ENCODE assay signal across 9 mouse cellular contexts in the genomic region with DNA sequence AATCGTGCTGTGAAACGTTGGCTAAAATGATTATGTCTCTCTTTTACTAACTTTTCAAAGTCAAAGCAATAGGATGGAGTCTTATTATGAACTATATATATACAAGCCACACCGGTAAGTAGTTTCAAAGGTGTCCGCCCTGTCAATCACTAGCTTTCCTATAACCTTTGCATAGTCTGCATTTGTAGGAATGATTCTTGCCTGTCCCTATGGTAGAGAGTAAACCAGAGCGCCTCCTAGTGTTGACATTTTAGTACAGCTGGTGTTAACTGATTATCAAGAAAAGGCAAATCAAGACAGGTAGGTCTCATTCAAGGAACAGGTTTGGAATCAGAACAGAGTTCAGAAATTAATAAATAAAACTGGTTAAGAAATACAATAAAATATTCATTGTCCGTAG. TPM values are rescaled to one million over a fixed set of nuclear protein-coding genes. Genes with fewer than 3 reads are reported as not detected.
DNase-seq lines count a peak whose midpoint lies in the region; ATAC-seq and TF ChIP-seq lines count a peak whose summit lies in the region.
"Had no signal": no experiment of that assay in that cellular context is flagged by ENCODE, and none has a peak within 500 bp of the region (broad histone marks: within the 10 kb centered on the region; RNA-seq: fewer than 3 reads in every experiment).

No protein-coding gene starts in this region.

- H3K4me1 ChIP-seq in midbrain, embryonic 14.5 days (ENCODE audit: control insufficient read depth, insufficient read depth, low read length), result no peaks in the 10 kb centered on the region
- H3K4me1 ChIP-seq in midbrain, embryonic 15.5 days, result no peaks in the 10 kb centered on the region

- H3K9ac ChIP-seq in midbrain, embryonic 14.5 days (replicated peaks; ENCODE audit: low read length), result no peak overlapping the region
- no peak overlapping the region for H3K9ac ChIP-seq in midbrain, embryonic 15.5 days

- H3K9me3 ChIP-seq in midbrain, embryonic 14.5 days (ENCODE audit: control insufficient read depth, low read length), result no peaks in the 10 kb centered on the region
- no peaks in the 10 kb centered on the region for H3K9me3 ChIP-seq in midbrain, embryonic 15.5 days

- H3K27me3 ChIP-seq in midbrain, embryonic 14.5 days (ENCODE audit: control insufficient read depth, insufficient read depth, low read length), result no peaks in the 10 kb centered on the region
- H3K27me3 ChIP-seq in midbrain, embryonic 15.5 days (replicated peaks), result no peaks in the 10 kb centered on the region

- H3K36me3 ChIP-seq in midbrain, embryonic 14.5 days (ENCODE audit: control insufficient read depth, insufficient read depth, low read length), result no peaks in the 10 kb centered on the region
- no peaks in the 10 kb centered on the region for H3K36me3 ChIP-seq in midbrain, embryonic 15.5 days (replicated peaks)

- ATAC-seq in midbrain, embryonic 14.5 days (ENCODE audit: low FRiP score, low TSS enrichment), result no peak
- no peak for ATAC-seq in midbrain, embryonic 15.5 days (replicated peaks)
- ATAC-seq in inflammation-experienced regulatory T-cells, adult 6 months, result no peak

- DNase-seq in gastrocnemius, adult 2 months, result no peak
- no peak for DNase-seq in gastrocnemius, adult 8-10 months (ENCODE audit: low spot score in 2 of 2)
- peak; percentile 67 for DNase-seq in midbrain, embryonic 14.5 days
- peak; percentile 66 for DNase-seq in embryo, embryonic 11 days
- peak; percentile 61 for DNase-seq in mesoderm, embryonic 11.5 days (ENCODE audit: low read depth, low spot score)
- no peak for DNase-seq in gastrocnemius, postnatal 14 days

- peak; percentile 39 for TF ChIP-seq CTCF in gastrocnemius, adult 2 months (IDR thresholded peaks at IDR 0.05)

- intact Hi-C loops in gastrocnemius, adult 2 months (cut with DNase I), result no loop called here
- intact Hi-C loops in gastrocnemius, postnatal 14 days (cut with DNase I; ENCODE audit: low total_unique reads), result no loop called here

- 55% methylated on average over 6 of the region's 6 CpGs for WGBS in midbrain, embryonic 14.5 days
- WGBS in midbrain, embryonic 15.5 days, result 54% methylated on average over 6 of the region's 6 CpGs

- H3K4me2 ChIP-seq in midbrain, embryonic 14.5 days (ENCODE audit: low read length), result no peak overlapping the region
- H3K4me2 ChIP-seq in midbrain, embryonic 15.5 days, result no peak overlapping the region

- no peak overlapping the region for H3K27ac ChIP-seq in gastrocnemius, adult 2 months
- no peak overlapping the region for H3K27ac ChIP-seq in midbrain, embryonic 14.5 days (replicated peaks; ENCODE audit: low read depth, low read length)
- H3K27ac ChIP-seq in midbrain, embryonic 15.5 days, result no peak overlapping the region

- H3K4me3 ChIP-seq in gastrocnemius, adult 2 months, result no peak overlapping the region
- no peak overlapping the region for H3K4me3 ChIP-seq in midbrain, embryonic 14.5 days (replicated peaks; ENCODE audit: low read depth, low read length)
- H3K4me3 ChIP-seq in midbrain, embryonic 15.5 days, result no peak overlapping the region

RNA-seq across cellular contexts. Expression of a gene that starts 20.5 kb away (rescaled TPM):
- not detected for total RNA-seq in gastrocnemius, adult 2 months (2021)
- not detected for total RNA-seq in gastrocnemius, adult 8-10 months (2022)
- polyA plus RNA-seq in midbrain, embryonic 14.5 days (2014; fragmentation: Nextera tagmentation; extraction: Ambion mirVana), result not detected in 2 replicates
- 0.06 TPM in 1 of 2 replicates, not detected in the other for polyA plus RNA-seq in midbrain, embryonic 15.5 days (2015; fragmentation: Nextera tagmentation; extraction: Ambion mirVana)
- total RNA-seq in gastrocnemius, postnatal 14 days (2021), result not detected
- not detected for polyA plus RNA-seq in inflammation-experienced regulatory T-cells, adult 6 months (2017; shearing (Covaris generic))

RNA-seq across cellular contexts. Expression of a gene that starts 35.7 kb away (rescaled TPM):
- total RNA-seq in gastrocnemius, adult 2 months (2021), result not detected
- not detected for total RNA-seq in gastrocnemius, adult 8-10 months (2022)
- not detected in 2 replicates for polyA plus RNA-seq in midbrain, embryonic 14.5 days (2014; fragmentation: Nextera tagmentation; extraction: Ambion mirVana)
- polyA plus RNA-seq in midbrain, embryonic 15.5 days (2015; fragmentation: Nextera tagmentation; extraction: Ambion mirVana), result not detected in 2 replicates
- total RNA-seq in gastrocnemius, postnatal 14 days (2021), result not detected
- not detected for polyA plus RNA-seq in inflammation-experienced regulatory T-cells, adult 6 months (2017; shearing (Covaris generic))
- polyA plus RNA-seq: lung, embryonic 16.5 days had no signal

Comparison
In these comparisons a context has a peak if more than half of its experiments do, and no peak if none do; other contexts are left out.
1. DNase-seq: peak in midbrain, embryonic 14.5 days (single experiment), embryo, embryonic 11 days (single experiment) and mesoderm, embryonic 11.5 days (single experiment); none in gastrocnemius, adult 2 months (single experiment), gastrocnemius, adult 8-10 months (0 of 2) and gastrocnemius, postnatal 14 days (single experiment).